Mouse (Mus musculus): Measurements from ENCODE around the gene Trip12. TPM values are rescaled to one million over a fixed set of nuclear protein-coding genes. Genes with fewer than 3 reads are reported as not detected.

Trip12 gene
- polyA plus RNA-seq (2014; fragmentation: Nextera tagmentation; extraction: Ambion mirVana) = 62.0 and 79.0 TPM in 2 replicates

DNA sequence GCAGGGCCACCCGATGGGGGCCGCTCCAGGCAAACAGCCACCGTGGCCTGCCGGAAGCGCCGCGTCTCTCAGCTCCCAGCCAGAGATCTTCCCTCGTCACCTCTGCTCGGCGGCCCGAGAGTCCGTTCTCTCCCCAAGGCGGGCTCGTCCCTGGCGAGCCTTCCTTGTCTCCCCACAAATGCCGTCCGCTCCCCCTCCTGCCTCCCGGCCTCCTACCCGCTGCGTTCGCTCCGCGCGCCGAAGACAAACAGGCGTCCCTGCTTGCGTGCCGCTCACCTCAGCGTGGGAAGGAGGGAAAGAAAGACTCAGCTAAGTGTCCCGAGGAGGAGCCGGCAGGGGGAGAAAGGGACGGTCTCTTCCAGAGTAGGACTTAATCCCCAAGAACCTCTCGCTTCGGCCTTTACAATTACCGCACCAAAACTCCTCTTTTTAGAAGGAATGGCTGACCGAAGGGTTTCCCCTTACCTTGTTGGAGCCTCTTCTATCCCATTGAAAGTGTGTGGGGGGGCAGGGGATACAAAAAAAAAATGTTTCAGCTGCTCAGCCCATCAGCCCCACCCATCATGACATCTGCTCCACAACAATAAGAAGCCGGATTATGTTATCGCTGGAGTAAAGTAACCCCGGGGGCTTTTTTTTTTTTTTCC is at the start of gene Trip12:
Gene Trip12, minus strand, starts transcription at position 499 of the 647 bp plus-strand sequence.
- peak; percentile 69 for DNase-seq
- 0% methylated on average over 39 of the region's 39 CpGs for WGBS
- Histone ChIP-seq H3K27ac (replicated peaks; ENCODE audit: low read depth, low read length) (peak within 1 kb of the TSS; percentile 98), H3K4me1 (ENCODE audit: control insufficient read depth, insufficient read depth, low read length) (peaks cover 25% of the 10 kb centered on the region), H3K9me3 (ENCODE audit: control insufficient read depth, low read length) (no peaks in the 10 kb centered on the region), H3K36me3 (ENCODE audit: control insufficient read depth, insufficient read depth, low read length) (0 out of 2 replicates have a peak, but pooled peaks cover 4% of the 10 kb centered on the region), H3K4me3 (replicated peaks; ENCODE audit: low read depth, low read length) (peak within 1 kb of the TSS; percentile 80), H3K4me2 (ENCODE audit: low read length) (peak within 1 kb of the TSS; percentile 79), H3K9ac (replicated peaks; ENCODE audit: low read length) (peak within 1 kb of the TSS; percentile 80), H3K27me3 (ENCODE audit: control insufficient read depth, insufficient read depth, low read length) (no peaks in the 10 kb centered on the region)
- peak; percentile 44 for ATAC-seq (ENCODE audit: low FRiP score, low TSS enrichment)

DNA sequence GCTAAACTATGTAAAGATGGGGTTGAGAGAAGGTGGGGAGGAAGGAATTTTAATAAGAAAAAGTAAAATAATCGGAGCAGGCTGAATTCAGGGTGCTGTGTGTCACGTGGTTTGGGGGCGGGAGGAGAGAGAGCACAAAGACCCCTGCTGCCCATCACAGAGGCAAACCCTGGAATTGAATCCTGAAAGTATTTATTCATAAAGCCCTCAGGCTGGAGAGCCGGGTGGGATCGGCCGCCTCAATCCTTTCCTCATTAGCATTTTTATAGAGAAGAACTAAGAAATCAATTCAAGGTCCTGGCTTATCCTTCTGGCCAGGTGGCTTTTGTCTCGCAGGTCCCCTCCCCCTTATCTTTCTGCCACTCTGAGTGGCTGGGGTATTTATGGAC is 49.7 kb upstream of the Trip12 start:
- WGBS = 1% methylated on average over 7 of the region's 7 CpGs
- peak overlapping the region; percentile 81 for H3K27ac ChIP-seq (replicated peaks; ENCODE audit: low read depth, low read length)
- no peak overlapping the region for H3K4me3 ChIP-seq (replicated peaks; ENCODE audit: low read depth, low read length)
- H3K36me3 ChIP-seq (ENCODE audit: control insufficient read depth, insufficient read depth, low read length) = no peaks in the 10 kb centered on the region
- peak; percentile 87 for DNase-seq
- no peaks in the 10 kb centered on the region for H3K9me3 ChIP-seq (ENCODE audit: control insufficient read depth, low read length)
- no peak overlapping the region for H3K9ac ChIP-seq (replicated peaks; ENCODE audit: low read length)
- ATAC-seq (ENCODE audit: low FRiP score, low TSS enrichment) = peak; percentile 91
- peaks cover 14% of the 10 kb centered on the region for H3K4me1 ChIP-seq (ENCODE audit: control insufficient read depth, insufficient read depth, low read length)
- H3K27me3 ChIP-seq (ENCODE audit: control insufficient read depth, insufficient read depth, low read length) = no peaks in the 10 kb centered on the region
- peak overlapping the region; percentile 40 for H3K4me2 ChIP-seq (ENCODE audit: low read length)

DNA sequence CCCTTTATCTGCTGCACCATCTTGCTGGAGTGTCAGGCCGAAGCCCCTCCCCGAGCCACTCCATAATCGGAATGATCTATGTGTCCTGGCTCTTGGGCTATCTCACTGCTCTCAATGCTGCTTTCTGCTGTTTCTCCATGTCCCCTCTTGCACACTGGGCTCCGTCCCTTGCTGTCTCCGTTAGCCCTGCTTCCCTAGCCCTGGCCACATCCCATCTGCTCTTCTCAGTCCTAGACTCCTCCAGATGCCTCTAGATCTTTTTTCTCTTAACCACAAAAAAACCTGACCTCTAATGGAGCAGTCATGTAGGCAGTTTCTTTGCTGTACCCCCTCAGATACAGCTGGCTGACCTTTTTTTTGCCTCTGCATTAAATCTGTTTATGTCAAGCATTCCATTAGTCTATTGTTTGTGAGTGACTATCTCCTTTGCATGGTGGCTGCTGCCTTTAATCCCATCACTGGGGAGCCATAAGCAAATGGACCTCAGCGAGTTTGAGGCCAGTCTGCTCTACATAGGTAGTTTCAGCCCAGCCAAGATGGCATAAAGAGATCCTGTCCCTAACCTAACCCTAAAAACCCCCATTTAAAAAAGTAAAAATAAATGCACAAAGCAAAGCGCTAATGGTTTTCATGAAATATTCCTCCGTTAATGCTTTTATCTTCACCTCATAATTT is 49.2 kb upstream of the Trip12 start:
- Histone ChIP-seq H3K4me3 (replicated peaks; ENCODE audit: low read depth, low read length) (no peak overlapping the region), H3K9ac (replicated peaks; ENCODE audit: low read length) (no peak overlapping the region), H3K36me3 (ENCODE audit: control insufficient read depth, insufficient read depth, low read length) (no peaks in the 10 kb centered on the region), H3K27ac (replicated peaks; ENCODE audit: low read depth, low read length) (peak overlapping the region; percentile 81), H3K27me3 (ENCODE audit: control insufficient read depth, insufficient read depth, low read length) (no peaks in the 10 kb centered on the region), H3K9me3 (ENCODE audit: control insufficient read depth, low read length) (no peaks in the 10 kb centered on the region), H3K4me1 (ENCODE audit: control insufficient read depth, insufficient read depth, low read length) (peaks cover 14% of the 10 kb centered on the region), H3K4me2 (ENCODE audit: low read length) (peak overlapping the region; percentile 40)
- DNase-seq (peak; percentile 45), ATAC-seq (ENCODE audit: low FRiP score, low TSS enrichment) (peak; percentile 60; the same call in 1 of the 2 replicates)
- 24% methylated on average over 8 of the region's 8 CpGs for WGBS

DNA sequence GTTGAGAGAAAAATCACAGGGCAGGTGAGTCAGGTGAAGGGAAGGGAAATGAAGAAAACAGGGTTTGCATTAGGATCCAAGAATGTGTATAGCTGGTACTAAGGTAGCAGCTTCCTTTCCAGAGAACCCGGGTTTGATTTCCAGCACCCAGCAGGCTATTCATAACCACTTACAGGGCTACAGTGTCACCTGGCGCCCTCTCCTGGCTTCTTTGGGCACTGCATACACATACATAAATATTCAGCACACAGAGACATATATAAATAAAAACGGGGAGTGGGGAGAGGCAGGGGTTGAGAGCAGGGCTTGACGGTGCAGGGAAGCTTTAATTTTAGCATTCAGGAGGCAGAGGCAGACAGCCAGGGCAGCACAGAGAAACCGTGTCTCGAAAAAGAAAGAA is 45.6 kb upstream of the Trip12 start:
- WGBS = 91% methylated on average over 6 of the region's 6 CpGs
- ATAC-seq (ENCODE audit: low FRiP score, low TSS enrichment) = no peak
- no peak overlapping the region for H3K9ac ChIP-seq (replicated peaks; ENCODE audit: low read length)

DNA sequence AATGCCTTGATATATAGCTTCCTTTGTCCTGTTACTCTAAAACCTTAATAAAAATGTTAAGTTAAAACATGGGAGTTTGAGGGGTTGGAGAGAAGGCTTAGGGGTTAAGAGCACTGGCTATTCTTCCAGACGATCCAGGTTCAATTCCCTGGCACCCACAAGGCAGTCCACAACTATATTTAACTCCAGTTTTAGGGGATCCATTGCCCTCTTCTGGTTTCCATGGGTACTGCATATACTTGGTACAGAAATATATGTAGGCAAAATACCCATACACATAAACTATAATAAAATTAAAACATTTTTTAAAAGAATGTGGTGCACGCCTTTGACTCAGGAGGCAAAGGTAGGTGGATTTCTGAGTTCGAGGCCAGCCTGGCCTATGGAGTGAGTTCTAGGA is 44.9 kb upstream of the Trip12 start:
- no peak overlapping the region for H3K9ac ChIP-seq (replicated peaks; ENCODE audit: low read length)
- no peaks in the 10 kb centered on the region for H3K36me3 ChIP-seq (ENCODE audit: control insufficient read depth, insufficient read depth, low read length)
- H3K27ac ChIP-seq (replicated peaks; ENCODE audit: low read depth, low read length) = no peak overlapping the region
- no peaks in the 10 kb centered on the region for H3K27me3 ChIP-seq (ENCODE audit: control insufficient read depth, insufficient read depth, low read length)
- H3K4me1 ChIP-seq (ENCODE audit: control insufficient read depth, insufficient read depth, low read length) = peaks cover 11% of the 10 kb centered on the region
- DNase-seq (no peak), ATAC-seq (ENCODE audit: low FRiP score, low TSS enrichment) (no peak)
- H3K4me2 ChIP-seq (ENCODE audit: low read length) = no peak overlapping the region
- no peak overlapping the region for H3K4me3 ChIP-seq (replicated peaks; ENCODE audit: low read depth, low read length)
- H3K9me3 ChIP-seq (ENCODE audit: control insufficient read depth, low read length) = no peaks in the 10 kb centered on the region; the same call in 1 of the 2 replicates
- 87% methylated on average over 3 of the region's 3 CpGs for WGBS

More for the DNA sequence above, 45.6 kb upstream of the Trip12 start:
- H3K4me3 ChIP-seq (replicated peaks; ENCODE audit: low read depth, low read length) = no peak overlapping the region
- H3K4me1 ChIP-seq (ENCODE audit: control insufficient read depth, insufficient read depth, low read length) = peaks cover 14% of the 10 kb centered on the region
- no peaks in the 10 kb centered on the region; the same call in 1 of the 2 replicates for H3K9me3 ChIP-seq (ENCODE audit: control insufficient read depth, low read length)
- no peak overlapping the region for H3K4me2 ChIP-seq (ENCODE audit: low read length)
- no peaks in the 10 kb centered on the region for H3K36me3 ChIP-seq (ENCODE audit: control insufficient read depth, insufficient read depth, low read length)
- H3K27ac ChIP-seq (replicated peaks; ENCODE audit: low read depth, low read length) = no peak overlapping the region
- H3K27me3 ChIP-seq (ENCODE audit: control insufficient read depth, insufficient read depth, low read length) = no peaks in the 10 kb centered on the region
- DNase-seq = no peak

DNA sequence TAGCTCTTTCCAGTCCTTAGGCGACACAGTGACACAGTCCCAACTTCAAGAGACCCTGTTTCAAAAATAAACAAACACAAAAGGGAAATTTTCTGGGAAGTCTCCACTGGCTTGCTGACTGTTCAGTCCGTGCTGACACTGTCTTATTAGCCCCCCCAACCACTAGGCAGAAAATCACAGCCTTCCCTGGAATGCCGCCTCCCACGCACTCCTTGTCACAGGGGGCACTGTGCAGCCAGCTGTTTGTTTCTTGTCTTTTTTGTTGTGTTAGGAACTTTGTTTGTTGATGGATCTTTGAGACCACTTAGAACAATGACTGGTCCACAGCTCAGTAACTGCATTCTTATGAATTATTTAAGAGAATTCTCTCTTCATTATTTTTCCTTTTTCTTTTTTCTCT is 43.6 kb upstream of the Trip12 start:
- no peaks in the 10 kb centered on the region for H3K27me3 ChIP-seq (ENCODE audit: control insufficient read depth, insufficient read depth, low read length)
- H3K9ac ChIP-seq (replicated peaks; ENCODE audit: low read length) = no peak overlapping the region
- no peak overlapping the region for H3K4me2 ChIP-seq (ENCODE audit: low read length)
- ATAC-seq (ENCODE audit: low FRiP score, low TSS enrichment) (no peak), DNase-seq (no peak)
- 68% methylated on average over 4 of the region's 4 CpGs for WGBS
- no peak overlapping the region for H3K27ac ChIP-seq (replicated peaks; ENCODE audit: low read depth, low read length)
- H3K36me3 ChIP-seq (ENCODE audit: control insufficient read depth, insufficient read depth, low read length) = no peaks in the 10 kb centered on the region
- no peaks in the 10 kb centered on the region; the same call in 1 of the 2 replicates for H3K9me3 ChIP-seq (ENCODE audit: control insufficient read depth, low read length)
- H3K4me1 ChIP-seq (ENCODE audit: control insufficient read depth, insufficient read depth, low read length) = peaks cover 1% of the 10 kb centered on the region; the same call in 1 of the 2 replicates
- no peak overlapping the region for H3K4me3 ChIP-seq (replicated peaks; ENCODE audit: low read depth, low read length)

DNA sequence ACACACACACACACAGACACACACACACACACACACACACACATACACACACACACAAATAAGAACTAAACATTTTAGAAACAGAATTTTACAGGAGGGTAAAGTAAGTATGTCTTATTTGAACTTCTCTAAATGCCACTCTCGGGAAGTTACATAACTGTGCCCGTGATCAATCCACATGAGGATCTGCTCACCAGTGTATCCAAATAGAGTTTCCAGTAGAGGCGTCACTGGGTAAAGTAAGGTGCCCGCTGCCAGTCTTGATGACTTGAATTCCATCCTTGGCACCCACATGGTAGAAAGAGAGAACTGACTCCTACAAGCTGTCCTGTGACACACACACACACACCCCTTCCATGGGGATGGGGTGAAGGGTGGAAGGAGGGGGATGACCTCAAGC is 42.6 kb upstream of the Trip12 start:
- Histone ChIP-seq H3K4me3 (replicated peaks; ENCODE audit: low read depth, low read length) (no peak overlapping the region), H3K9me3 (ENCODE audit: control insufficient read depth, low read length) (no peaks in the 10 kb centered on the region; the same call in 1 of the 2 replicates), H3K27me3 (ENCODE audit: control insufficient read depth, insufficient read depth, low read length) (no peaks in the 10 kb centered on the region), H3K9ac (replicated peaks; ENCODE audit: low read length) (no peak overlapping the region), H3K4me1 (ENCODE audit: control insufficient read depth, insufficient read depth, low read length) (no peaks in the 10 kb centered on the region), H3K36me3 (ENCODE audit: control insufficient read depth, insufficient read depth, low read length) (no peaks in the 10 kb centered on the region), H3K4me2 (ENCODE audit: low read length) (no peak overlapping the region), H3K27ac (replicated peaks; ENCODE audit: low read depth, low read length) (no peak overlapping the region)
- DNase-seq (no peak), ATAC-seq (ENCODE audit: low FRiP score, low TSS enrichment) (no peak)
- WGBS = 91% methylated on average over 4 of the region's 4 CpGs

DNA sequence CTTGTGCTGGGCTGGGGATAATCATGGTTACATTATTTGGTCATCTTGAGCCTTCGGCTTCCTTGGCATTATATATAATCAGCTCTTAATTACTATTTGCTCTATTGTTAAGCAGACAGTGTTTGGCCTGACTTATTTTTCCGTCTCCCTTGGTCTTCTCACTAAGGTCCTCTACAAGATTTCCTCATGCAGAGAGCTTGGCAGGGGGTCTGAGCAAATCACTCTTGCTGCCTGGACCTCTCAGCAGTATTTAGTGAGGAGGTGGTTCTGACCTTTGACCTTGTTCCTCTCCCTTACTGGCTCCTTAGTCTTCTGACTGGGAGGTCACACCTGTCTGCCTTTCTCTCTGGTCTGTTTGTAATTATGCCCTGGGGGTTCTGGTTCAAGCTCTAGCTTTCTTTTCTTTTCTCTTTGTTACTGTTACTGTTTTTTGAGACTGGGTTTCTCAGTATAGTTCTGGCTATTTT is 41.8 kb upstream of the Trip12 start:
- Histone ChIP-seq H3K4me2 (ENCODE audit: low read length) (no peak overlapping the region), H3K9me3 (ENCODE audit: control insufficient read depth, low read length) (no peaks in the 10 kb centered on the region; the same call in 1 of the 2 replicates), H3K9ac (replicated peaks; ENCODE audit: low read length) (no peak overlapping the region), H3K27ac (replicated peaks; ENCODE audit: low read depth, low read length) (no peak overlapping the region), H3K27me3 (ENCODE audit: control insufficient read depth, insufficient read depth, low read length) (no peaks in the 10 kb centered on the region), H3K4me3 (replicated peaks; ENCODE audit: low read depth, low read length) (no peak overlapping the region), H3K36me3 (ENCODE audit: control insufficient read depth, insufficient read depth, low read length) (no peaks in the 10 kb centered on the region), H3K4me1 (ENCODE audit: control insufficient read depth, insufficient read depth, low read length) (no peaks in the 10 kb centered on the region)
- no peak for DNase-seq
- WGBS = 26% methylated on average over 2 of the region's 2 CpGs
- ATAC-seq (ENCODE audit: low FRiP score, low TSS enrichment) = no peak
